Mouse (Mus musculus) G1E-ER4 (cell line): ENCODE results near the gene Gm2163. TPM values are rescaled to one million over a fixed set of nuclear protein-coding genes. Genes with fewer than 3 reads are reported as not detected.
"Not testable (repeated sequence)": the region's sequence is repeated elsewhere in the genome, so short reads cannot be mapped to it uniquely, and the experiment has no call there.

Source experiments
- GATA1 ChIP-seq: IDR thresholded peaks from one replicate; pipeline ENCODE4 v1.8.0; 2012; ENCODE audit warnings: low read length, inconsistent platforms
- polyA plus RNA-seq: library from polyadenylated mRNA; stranded (reverse); fragments of >175 nt; gene quantifications from 2 replicates; pipeline ENCODE4 v1.2.3, GENCODE M21; 2012

Gm2163 gene
- not detected in 2 replicates for polyA plus RNA-seq

GRCm38 (mm10) chr4:42466452-42466851 is at the start of gene Gm2163:
Gm2163 (plus strand) TSS chr4:42466752.
- TF ChIP-seq GATA1: not testable (repeated sequence)

GRCm38 (mm10) chr4:42439078-42439477 is 27.5 kb upstream of the Gm2163 start, which contains the start of gene Gm21586:
Gm21586 (plus strand) TSS chr4:42439378.
- TF ChIP-seq GATA1: not testable (repeated sequence)

DNA sequence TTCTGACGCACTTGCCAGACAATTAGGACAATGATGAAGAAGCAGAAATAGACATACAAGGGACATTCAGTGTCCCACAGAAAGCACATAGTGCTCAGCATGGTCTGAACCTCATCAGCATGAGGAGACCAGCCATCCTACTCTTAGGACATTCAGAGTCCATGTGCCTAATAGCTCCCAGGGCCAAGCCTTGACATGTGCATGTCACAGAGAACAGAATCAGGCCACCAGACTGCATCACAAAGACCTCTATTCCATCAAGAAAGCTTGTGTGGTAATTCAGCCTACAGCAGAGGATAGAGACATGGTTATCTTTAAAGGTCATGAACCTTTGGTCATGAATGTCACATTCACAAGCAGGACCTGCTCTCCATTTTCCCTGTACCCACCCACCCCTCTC is 61.5 kb downstream of the Gm2163 start, which contains the start of gene Fam205a2:
TSS of gene Fam205a2 (minus strand) at position 101 of the 400 bp plus-strand sequence.
- TF ChIP-seq GATA1: not testable (repeated sequence)

- not testable (repeated sequence) for TF ChIP-seq GATA1
Observed at GRCm38 (mm10) chr4:42611895-42612294, 145.3 kb downstream of the Gm2163 start, which contains the start of gene Gm10591. Gm10591 (plus strand) TSS chr4:42612195.

DNA sequence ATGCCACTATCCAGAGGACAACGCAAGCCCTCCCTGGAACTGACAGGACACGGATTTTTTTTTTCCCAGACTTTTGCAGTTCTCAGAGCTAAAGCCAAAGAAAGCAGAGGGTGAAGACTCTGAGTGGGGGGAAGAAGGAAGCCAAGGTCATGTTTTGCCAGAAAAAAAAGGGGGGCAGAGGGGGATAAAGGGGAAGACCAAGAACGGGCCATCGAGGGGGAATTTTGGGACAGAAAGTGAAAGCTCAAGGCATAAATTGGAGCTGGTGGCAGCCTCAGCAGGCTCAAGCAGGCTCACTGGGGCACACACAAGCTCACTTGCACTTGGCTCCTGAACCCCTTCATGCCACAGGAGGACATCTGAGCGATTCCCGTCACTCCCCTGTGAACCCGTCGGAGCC is 162.9 kb downstream of the Gm2163 start, which contains the start of gene Gm2564:
TSS of gene Gm2564 (plus strand) at position 301 of the 400 bp plus-strand sequence.
- not testable (repeated sequence) for TF ChIP-seq GATA1

Other genes starting within 250 kb of the Gm2163 start
- not detected in 2 replicates for gene Gm10600, start 226.1 kb upstream of the Gm2163 start, polyA plus RNA-seq
- not detected in 2 replicates for gene Ccl21b, start 211.0 kb upstream of the Gm2163 start, polyA plus RNA-seq
- gene Gm21953, start 172.5 kb upstream of the Gm2163 start, polyA plus RNA-seq: not detected in 2 replicates
- not detected in 2 replicates for gene Fam205a3, start 148.4 kb upstream of the Gm2163 start, polyA plus RNA-seq
- not detected in 2 replicates for gene Gm21586, start 27.4 kb upstream of the Gm2163 start, polyA plus RNA-seq
- not detected in 2 replicates for gene Fam205a2, start 61.4 kb downstream of the Gm2163 start, polyA plus RNA-seq
- not detected in 2 replicates for gene Gm10591, start 145.4 kb downstream of the Gm2163 start, polyA plus RNA-seq
- gene Gm2564, start 163.0 kb downstream of the Gm2163 start, polyA plus RNA-seq: not detected in 2 replicates
- gene Ccl27b, start 188.5 kb downstream of the Gm2163 start, polyA plus RNA-seq: not detected in 2 replicates
- gene Il11ra2, start 195.1 kb downstream of the Gm2163 start, polyA plus RNA-seq: not detected in 2 replicates